Mouse (Mus musculus) kidney, embryonic 15.5 days (tissue): ENCODE measurements around the gene Cldnd1. TPM values are rescaled to one million over a fixed set of nuclear protein-coding genes. Genes with fewer than 3 reads are reported as not detected.

ENCODE experiments used
- ATAC-seq: fragments of 200-750 bp; cut with Nextera tagmentation; replicated peaks from 2 replicates; pipeline ENCODE4 v1.8.0; 2017; ENCODE audit warnings: moderate TSS enrichment; ENCODE audit not compliant: low FRiP score
- H3K27ac ChIP-seq: fragments of 300-500 bp; sonication (generic); 2 replicates; pipeline ENCODE4 v1.5.1; 2015; ENCODE audit warnings: mild to moderate bottlenecking, inconsistent platforms
- H3K27me3 ChIP-seq: fragments of 300-500 bp; sonication (generic); 2 replicates; pipeline ENCODE4 v1.6.1; 2015; ENCODE audit warnings: inconsistent platforms
- H3K36me3 ChIP-seq: fragments of 300-500 bp; sonication (generic); 2 replicates; pipeline ENCODE4 v1.6.1; 2015; ENCODE audit warnings: inconsistent platforms
- H3K4me1 ChIP-seq: fragments of 300-500 bp; sonication (generic); 2 replicates; pipeline ENCODE4 v1.6.1; 2015; ENCODE audit warnings: inconsistent platforms
- H3K4me2 ChIP-seq: fragments of 300-500 bp; sonication (generic); 2 replicates; pipeline ENCODE4 v1.6.1; 2015; ENCODE audit warnings: moderate library complexity, mild to moderate bottlenecking, inconsistent platforms
- H3K4me3 ChIP-seq: fragments of 300-500 bp; sonication (generic); replicated peaks from 2 replicates; pipeline ENCODE4 v1.5.1; 2015; ENCODE audit warnings: mild to moderate bottlenecking, inconsistent platforms
- H3K9ac ChIP-seq: fragments of 300-500 bp; sonication (generic); 2 replicates; pipeline ENCODE4 v1.6.1; 2015; ENCODE audit warnings: mild to moderate bottlenecking, inconsistent platforms
- H3K9me3 ChIP-seq: fragments of 300-500 bp; sonication (generic); replicated peaks from 2 replicates; pipeline ENCODE4 v1.6.1; 2016; ENCODE audit warnings: inconsistent platforms
- whole genome bisulfite sequencing: fragments of 180-500 bp; shearing (Covaris S2); methylation state at CpG from one replicate; pipeline ENCODE4 v1.1.7; 2015; ENCODE audit warnings: mixed read lengths; 5-methylcytosine and 5-hydroxymethylcytosine counted together
- microRNA-seq: library from miRNA; unstranded; fragments of <30 nt; microRNA quantifications from one replicate; pipeline ENCODE4, GENCODE M21; 2016
- polyA plus RNA-seq: library from polyadenylated mRNA; unstranded; fragments of >200 nt; fragmentation: Nextera tagmentation; extraction: Ambion mirVana; gene quantifications from 2 replicates; pipeline ENCODE4 v1.2.1, GENCODE M21; 2015

Gene Cldnd1
- polyA plus RNA-seq, 1 experiment from 2014 or later = 108 TPM

GRCm38 (mm10) chr16:58763076-58763475 is 35.4 kb downstream of the Cldnd1 start, which contains the start of gene Olfr172:
Olfr172 (minus strand) TSS chr16:58763176.
- H3K27ac ChIP-seq = no peak within 1 kb of the TSS

More at GRCm38 (mm10) chr16:58763076-58763475, 35.4 kb downstream of the Cldnd1 start, which contains the start of gene Olfr172:
- Histone ChIP-seq H3K36me3 (no peaks in the 10 kb centered on the region), H3K4me3 (no peak within 1 kb of the TSS), H3K4me1 (no peaks in the 10 kb centered on the region), H3K9ac (no peak within 1 kb of the TSS), H3K9me3 (no peaks in the 10 kb centered on the region), H3K4me2 (no peak within 1 kb of the TSS), H3K27me3 (no peaks in the 10 kb centered on the region)
- WGBS = 76% methylated on average over 1 of the region's 1 CpGs
- no peak for ATAC-seq

Small RNAs within 50 kb of the gene (microRNA-seq; reads per million reads assigned to microRNA genes)
- not detected for gene Gm27564

Other genes with a start within 250 kb of the Cldnd1 start
- gene St3gal6, start 203.7 kb upstream of the Cldnd1 start, polyA plus RNA-seq = 71.9 and 75.2 TPM in 2 replicates
- not detected in 2 replicates for gene Gm813, start 110.9 kb upstream of the Cldnd1 start, polyA plus RNA-seq
- gene E330017A01Rik, start 89.2 kb upstream of the Cldnd1 start, polyA plus RNA-seq = not detected in 2 replicates
- 38.0 and 39.1 TPM in 2 replicates for gene Cpox, start 57.6 kb upstream of the Cldnd1 start, polyA plus RNA-seq
- not detected in 2 replicates for gene Gpr15, start 8.8 kb upstream of the Cldnd1 start, polyA plus RNA-seq
- not detected in 2 replicates for gene Olfr172, start 35.3 kb downstream of the Cldnd1 start, polyA plus RNA-seq
- not detected in 2 replicates for gene Olfr173, start 72.4 kb downstream of the Cldnd1 start, polyA plus RNA-seq
- gene Olfr175-ps1, start 98.9 kb downstream of the Cldnd1 start, polyA plus RNA-seq = not detected in 2 replicates
- not detected in 2 replicates for gene Olfr177, start 146.9 kb downstream of the Cldnd1 start, polyA plus RNA-seq
- gene Olfr178, start 164.2 kb downstream of the Cldnd1 start, polyA plus RNA-seq = not detected in 2 replicates
- gene Olfr181, start 200.8 kb downstream of the Cldnd1 start, polyA plus RNA-seq = not detected in 2 replicates
- gene Olfr180, start 201.5 kb downstream of the Cldnd1 start, polyA plus RNA-seq = not detected in 2 replicates